Mouse (Mus musculus) liver, adult 2 months (tissue): Measurements from ENCODE around the gene Tspan31. TPM values are rescaled to one million over a fixed set of nuclear protein-coding genes. Genes with fewer than 3 reads are reported as not detected.
"Not testable (repeated sequence)": the region's sequence is repeated elsewhere in the genome, so short reads cannot be mapped to it uniquely, and the experiment has no call there.

Source experiments
- DNase-seq: peaks from one replicate; pipeline ENCODE4 v3.0.0-alpha.2; 2011; ENCODE audit warnings: low read depth, low spot score; ENCODE audit errors: extremely low read depth
- H3K27ac ChIP-seq: fragments of 200-500 bp; replicated peaks from 2 replicates; pipeline ENCODE4 v1.5.1; 2012; ENCODE audit warnings: low read depth, mild to moderate bottlenecking, control low read depth, inconsistent platforms, low read length; ENCODE audit not compliant: insufficient read depth
- H3K27me3 ChIP-seq: fragments of 200-500 bp; 2 replicates; pipeline ENCODE4 v1.6.1; 2012; ENCODE audit warnings: mild to moderate bottlenecking, moderate library complexity, low read length, inconsistent platforms; ENCODE audit not compliant: control insufficient read depth, insufficient read depth
- H3K36me3 ChIP-seq: fragments of 200-500 bp; 2 replicates; pipeline ENCODE4 v1.6.1; 2012; ENCODE audit warnings: low read length, inconsistent platforms; ENCODE audit not compliant: control insufficient read depth, insufficient read depth
- H3K4me1 ChIP-seq: fragments of 200-500 bp; 2 replicates; pipeline ENCODE4 v1.6.1; 2011; ENCODE audit warnings: low read length; ENCODE audit not compliant: control insufficient read depth, insufficient read depth
- H3K4me3 ChIP-seq: fragments of 200-500 bp; 2 replicates; pipeline ENCODE4 v1.5.1; 2011; ENCODE audit warnings: low read depth, mild to moderate bottlenecking, control low read depth, low read length, moderate library complexity; ENCODE audit not compliant: insufficient read depth
- H3K79me2 ChIP-seq: fragments of 200-500 bp; 2 replicates; pipeline ENCODE4 v1.6.1; 2012; ENCODE audit warnings: inconsistent platforms, mild to moderate bottlenecking, low read length, moderate library complexity; ENCODE audit not compliant: control insufficient read depth, insufficient read depth
- H3K9ac ChIP-seq: fragments of 200-500 bp; 2 replicates; pipeline ENCODE4 v1.6.1; 2012; ENCODE audit warnings: low read depth, mild to moderate bottlenecking, control low read depth, inconsistent platforms, low read length
- CTCF ChIP-seq: fragments of 200-500 bp; IDR thresholded peaks from 2 replicates; pipeline ENCODE4 v1.5.1; 2011; ENCODE audit warnings: low read depth, low read length, control low read depth
- POLR2A ChIP-seq: fragments of 200-500 bp; IDR thresholded peaks from 2 replicates; pipeline ENCODE4 v1.6.1; 2011; ENCODE audit warnings: low read length, control low read depth; ENCODE audit not compliant: insufficient read depth; ENCODE audit errors: extremely low read depth
- WGBS: fragments of 180-500 bp; shearing (Covaris S2); methylation state at CpG from one replicate; pipeline ENCODE4 v1.1.7; 2018; 5-methylcytosine and 5-hydroxymethylcytosine counted together
- polyA plus RNA-seq: library from polyadenylated mRNA; depleted of rRNA; stranded (reverse); fragments of >200 nt; gene quantifications from 2 replicates; pipeline ENCODE4 v1.2.3, GENCODE M21; 2012
- total RNA-seq: library from RNA; depleted of rRNA; stranded (reverse); fragments of >200 nt; gene quantifications from 2 replicates; pipeline ENCODE4 v1.2.3, GENCODE M21; 2014

Gene Tspan31
- total and polyA plus RNA-seq, 2 experiments, result 268 to 278 TPM

DNA sequence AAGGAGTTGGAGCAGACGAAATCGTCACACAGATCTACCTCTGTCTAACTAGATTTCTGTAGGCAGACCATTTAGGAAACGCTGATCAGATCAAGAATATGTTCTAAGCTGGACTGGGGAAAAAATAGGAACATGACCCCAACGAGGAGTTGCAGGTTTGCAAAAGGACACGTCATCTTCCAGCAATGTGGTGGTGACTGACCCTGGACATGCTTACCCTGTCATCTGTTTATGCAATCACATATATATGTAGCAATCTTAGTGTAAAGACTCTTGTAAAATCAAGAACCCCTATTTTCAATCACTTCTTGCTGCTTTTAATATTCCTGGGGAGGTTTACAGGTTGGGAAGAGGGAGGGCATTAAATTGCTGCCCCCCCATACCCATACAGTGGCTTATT, 7.6 kb downstream of the Tspan31 start:
- Histone ChIP-seq H3K27ac (no peak overlapping the region), H3K79me2 (peaks cover 5% of the 10 kb centered on the region; the same call in 1 of the 2 replicates), H3K9ac (no peak overlapping the region), H3K36me3 (peaks cover 11% of the 10 kb centered on the region), H3K4me1 (peaks cover 10% of the 10 kb centered on the region; the same call in 1 of the 2 replicates), H3K4me3 (no peak overlapping the region), H3K27me3 (no peaks in the 10 kb centered on the region)
- WGBS, result 64% methylated on average over 5 of the region's 5 CpGs
- no peak for DNase-seq
- TF ChIP-seq POLR2A (no peak), CTCF (no peak)

DNA sequence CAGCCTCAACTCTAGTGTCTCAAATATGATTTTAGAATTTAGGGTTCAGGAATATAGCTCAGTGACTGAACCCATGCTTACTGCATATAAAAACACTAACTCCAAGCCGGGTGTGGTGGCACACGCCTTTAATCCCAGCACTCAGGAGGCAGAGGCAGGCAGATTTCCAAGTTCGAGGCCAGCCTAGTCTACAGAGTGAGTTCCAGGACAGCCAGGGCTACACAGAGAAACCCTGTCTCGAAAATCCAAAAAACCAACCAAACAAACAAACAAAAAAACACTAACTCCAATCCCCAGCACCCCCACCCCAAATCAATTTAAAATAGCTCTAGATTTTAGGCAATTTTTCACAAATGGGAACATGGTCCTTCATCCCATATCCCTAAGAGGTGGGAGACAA, 8.0 kb downstream of the Tspan31 start:
- 83% methylated on average over 4 of the region's 4 CpGs for WGBS
- DNase-seq, H3K4me3 ChIP-seq, H3K27ac ChIP-seq, H3K36me3 ChIP-seq, H3K79me2 ChIP-seq, H3K4me1 ChIP-seq, H3K27me3 ChIP-seq, H3K9ac ChIP-seq: not testable (repeated sequence)

DNA sequence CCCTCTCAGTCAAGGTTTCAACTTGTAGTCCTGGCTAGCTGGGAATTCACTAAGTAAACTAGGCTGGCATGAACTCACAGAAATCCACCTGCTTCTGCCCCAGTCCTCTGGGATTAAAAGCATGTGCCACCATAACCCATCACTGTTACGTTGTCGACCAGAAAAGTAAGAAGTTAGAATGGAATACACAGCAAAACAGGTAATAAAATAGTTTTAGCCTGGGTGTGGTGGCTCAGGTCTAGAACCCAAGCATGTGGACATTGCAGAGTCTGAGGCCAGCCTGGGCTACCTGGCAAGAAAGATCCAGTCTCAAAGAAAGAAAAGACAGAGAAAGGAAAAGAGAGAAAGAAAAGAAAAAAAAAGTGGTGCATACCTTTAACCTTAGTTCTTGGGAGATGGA, 8.6 kb downstream of the Tspan31 start:
- Histone ChIP-seq H3K27me3 (no peaks in the 10 kb centered on the region), H3K4me3 (no peak overlapping the region), H3K9ac (no peak overlapping the region), H3K4me1 (peaks cover 7% of the 10 kb centered on the region; the same call in 1 of the 2 replicates), H3K79me2 (peaks cover 5% of the 10 kb centered on the region; the same call in 1 of the 2 replicates), H3K36me3 (peaks cover 6% of the 10 kb centered on the region; the same call in 1 of the 2 replicates), H3K27ac (no peak overlapping the region)
- no peak for DNase-seq
- 83% methylated on average over 2 of the region's 2 CpGs for WGBS
- no peak for TF ChIP-seq CTCF
- TF ChIP-seq POLR2A, result no peak

- no peak overlapping the region for H3K4me3 ChIP-seq
- no peak overlapping the region for H3K9ac ChIP-seq
- no peak for DNase-seq
- H3K27me3 ChIP-seq, result peaks cover 2% of the 10 kb centered on the region; the same call in 1 of the 2 replicates
- H3K4me1 ChIP-seq, result peaks cover 5% of the 10 kb centered on the region; the same call in 1 of the 2 replicates
- H3K79me2 ChIP-seq, result peaks cover 5% of the 10 kb centered on the region; the same call in 1 of the 2 replicates
- WGBS, result 80% methylated on average over 5 of the region's 5 CpGs
- peaks cover 4% of the 10 kb centered on the region; the same call in 1 of the 2 replicates for H3K36me3 ChIP-seq
- TF ChIP-seq CTCF (no peak), POLR2A (no peak)
- H3K27ac ChIP-seq, result no peak overlapping the region
Measured at GRCm38 (mm10) chr10:127061085-127061484, 9.0 kb downstream of the Tspan31 start.

GRCm38 (mm10) chr10:127059968-127060916, 9.8 kb downstream of the Tspan31 start, which contains the start of gene March9:
March9 (minus strand) TSS chr10:127060184.
- TF ChIP-seq CTCF, result no peak
- no peak for TF ChIP-seq POLR2A
- peak within 1 kb of the TSS; percentile 67 for H3K9ac ChIP-seq
- H3K27ac ChIP-seq, result no peak within 1 kb of the TSS
- no peak for DNase-seq
- H3K36me3 ChIP-seq, result peaks cover 2% of the 10 kb centered on the region; the same call in 1 of the 2 replicates
- H3K4me3 ChIP-seq, result peak within 1 kb of the TSS; percentile 68
- peaks cover 2% of the 10 kb centered on the region; the same call in 1 of the 2 replicates for H3K27me3 ChIP-seq
- peaks cover 5% of the 10 kb centered on the region; the same call in 1 of the 2 replicates for H3K79me2 ChIP-seq
- 4% methylated on average over 49 of the region's 72 CpGs for WGBS
- H3K4me1 ChIP-seq, result peaks cover 5% of the 10 kb centered on the region; the same call in 1 of the 2 replicates
